27 mouse cellular contexts compared by ENCODE assay signal in the genomic region with DNA sequence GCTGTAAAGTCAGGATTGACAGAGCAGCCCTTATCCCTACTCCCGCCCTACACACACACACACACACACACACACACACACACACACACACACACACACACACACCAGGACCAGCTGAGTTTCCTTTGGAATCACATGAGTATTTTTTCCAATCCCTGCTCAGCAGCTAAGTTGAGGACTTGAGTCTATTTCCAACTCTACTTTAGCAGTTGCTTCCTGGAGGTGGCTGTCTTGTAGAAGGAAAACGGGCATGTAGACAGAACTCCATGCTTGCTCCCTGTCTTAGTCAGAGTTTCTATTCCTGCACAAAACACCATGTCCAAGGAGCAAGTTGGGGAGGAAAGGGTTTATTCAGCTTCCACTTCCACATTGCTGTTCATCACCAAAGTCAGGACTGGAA. TPM values are rescaled to one million over a fixed set of nuclear protein-coding genes. Genes with fewer than 3 reads are reported as not detected.
"Had no signal": no experiment of that assay in that cellular context is flagged by ENCODE, and none has a peak within 500 bp of the region (broad histone marks: within the 10 kb centered on the region; RNA-seq: fewer than 3 reads in every experiment).

No protein-coding gene starts in this region.

- ATAC-seq: midbrain, embryonic 13.5 days; midbrain, embryonic 15.5 days had no signal

- DNase-seq: lung, adult 18-20 months; lung, embryonic 14.5 days; lung, postnatal 10 days; lung, postnatal 4 days; retina, postnatal 1 day; right cerebral cortex, adult 18-20 months; right cerebral cortex, postnatal 25 days; right cerebral cortex, postnatal 4 days; spleen, adult 18-20 months; thymus, adult 2 months; thymus, postnatal 25 days; thymus, postnatal 4 days had no signal

- H3K4me3 ChIP-seq: midbrain, embryonic 10.5 days; midbrain, embryonic 13.5 days; midbrain, embryonic 15.5 days; myocyte; neural tube, embryonic 13.5 days; neural tube, embryonic 15.5 days had no signal

- H3K27me3 ChIP-seq: midbrain, embryonic 13.5 days; midbrain, embryonic 15.5 days; neural tube, embryonic 13.5 days; neural tube, embryonic 15.5 days had no signal

- H3K4me2 ChIP-seq: lung, embryonic 14.5 days; midbrain, embryonic 13.5 days; midbrain, embryonic 15.5 days; neural tube, embryonic 13.5 days; neural tube, embryonic 15.5 days had no signal

- H3K27ac ChIP-seq: midbrain, embryonic 10.5 days had no signal

- H3K9me3 ChIP-seq: midbrain, embryonic 10.5 days; midbrain, embryonic 13.5 days; midbrain, embryonic 15.5 days; neural tube, embryonic 13.5 days; neural tube, embryonic 15.5 days had no signal

- H3K36me3 ChIP-seq: midbrain, embryonic 13.5 days; midbrain, embryonic 15.5 days; neural tube, embryonic 13.5 days; neural tube, embryonic 15.5 days had no signal

- H3K9ac ChIP-seq: lung, embryonic 14.5 days; midbrain, embryonic 13.5 days; midbrain, embryonic 15.5 days; neural tube, embryonic 13.5 days; neural tube, embryonic 15.5 days had no signal

RNA-seq across cellular contexts. Expression of a gene that starts 6.1 kb away (rescaled TPM):
- total RNA-seq: megakaryocyte, adult 5-6 weeks; megakaryocyte-erythroid progenitor cell, adult 5-6 weeks had no signal
- polyA plus RNA-seq: liver, embryonic 16.5 days; neural tube, embryonic 11.5 days had no signal

RNA-seq across cellular contexts. Expression of a gene that starts 17.5 kb away (rescaled TPM):
- total RNA-seq: megakaryocyte, adult 5-6 weeks; megakaryocyte-erythroid progenitor cell, adult 5-6 weeks had no signal
- polyA plus RNA-seq: liver, embryonic 16.5 days; lung, embryonic 14.5 days; lung, embryonic 16.5 days; midbrain, embryonic 10.5 days; midbrain, embryonic 13.5 days; midbrain, embryonic 15.5 days; myocyte; neural tube, embryonic 11.5 days; neural tube, embryonic 13.5 days; neural tube, embryonic 15.5 days; stomach, embryonic 14.5 days; stomach, embryonic 16.5 days; testis, adult 2 months; urinary bladder, adult 2 months had no signal
